Mouse (Mus musculus) forebrain, embryonic 15.5 days (tissue): ENCODE measurements around the gene Dnajb5. TPM values are rescaled to one million over a fixed set of nuclear protein-coding genes. Genes with fewer than 3 reads are reported as not detected.
"Not testable (repeated sequence)": the region's sequence is repeated elsewhere in the genome, so short reads cannot be mapped to it uniquely, and the experiment has no call there.

Experiments used
- ATAC-seq: fragments of 200-750 bp; cut with Nextera tagmentation; replicated peaks from 2 replicates; pipeline ENCODE4 v1.8.0; 2017; ENCODE audit warnings: mild to moderate bottlenecking, moderate TSS enrichment, moderate library complexity
- H3K27ac ChIP-seq: fragments of 300-500 bp; sonication (generic); replicated peaks from 2 replicates; pipeline ENCODE4 v1.5.1; 2015; ENCODE audit warnings: mild to moderate bottlenecking, inconsistent platforms
- H3K27me3 ChIP-seq: fragments of 300-500 bp; sonication (generic); 2 replicates; pipeline ENCODE4 v1.6.1; 2015; ENCODE audit warnings: inconsistent platforms
- H3K36me3 ChIP-seq: fragments of 300-500 bp; sonication (generic); 2 replicates; pipeline ENCODE4 v1.6.1; 2015; ENCODE audit warnings: mild to moderate bottlenecking, inconsistent platforms
- H3K4me1 ChIP-seq: fragments of 300-500 bp; sonication (generic); 2 replicates; pipeline ENCODE4 v1.6.1; 2015; ENCODE audit warnings: inconsistent platforms
- H3K4me2 ChIP-seq: fragments of 300-500 bp; sonication (generic); replicated peaks from 2 replicates; pipeline ENCODE4 v1.6.1; 2015; ENCODE audit warnings: mild to moderate bottlenecking, inconsistent platforms
- H3K4me3 ChIP-seq: fragments of 300-500 bp; sonication (generic); 2 replicates; pipeline ENCODE4 v1.5.1; 2015; ENCODE audit warnings: mild to moderate bottlenecking, inconsistent platforms
- H3K9ac ChIP-seq: fragments of 300-500 bp; sonication (generic); replicated peaks from 2 replicates; pipeline ENCODE4 v1.6.1; 2015; ENCODE audit warnings: mild to moderate bottlenecking, inconsistent platforms
- H3K9me3 ChIP-seq: fragments of 300-500 bp; sonication (generic); 2 replicates; pipeline ENCODE4 v1.6.1; 2016; ENCODE audit warnings: inconsistent platforms
- WGBS: fragments of 180-500 bp; shearing (Covaris S2); methylation state at CpG from one replicate; pipeline ENCODE4 v1.1.7; 2015; ENCODE audit warnings: mixed read lengths; 5-methylcytosine and 5-hydroxymethylcytosine counted together
- polyA plus RNA-seq: library from polyadenylated mRNA; unstranded; fragments of >200 nt; fragmentation: Nextera tagmentation; extraction: Ambion mirVana; gene quantifications from 2 replicates; pipeline ENCODE4 v1.2.1, GENCODE M21; 2015

Gene Dnajb5
- polyA plus RNA-seq, 1 experiment from 2014 or later = 55.1 TPM

- not testable (repeated sequence) for H3K4me3 ChIP-seq, ATAC-seq
Measured at GRCm38 (mm10) chr4:42980467-42980866, 30.9 kb downstream of the Dnajb5 start.

DNA sequence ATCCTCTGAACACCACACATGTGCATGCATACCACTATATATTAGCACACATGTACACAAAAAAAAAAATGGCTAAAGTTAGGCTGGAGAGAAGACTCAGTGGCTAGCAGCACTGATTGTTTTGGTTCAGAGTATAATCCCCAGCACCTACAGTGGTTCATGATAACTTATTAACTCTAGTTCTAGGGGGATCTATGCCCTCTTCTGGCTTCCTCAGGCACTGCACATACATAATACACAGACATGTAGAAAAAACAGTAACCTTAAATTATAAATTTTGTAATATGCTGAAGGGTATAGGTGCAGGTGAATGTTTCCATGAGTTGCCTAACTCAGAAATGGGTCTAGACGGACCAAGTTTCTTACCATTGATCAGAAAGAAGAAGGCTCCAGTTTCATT is 38.7 kb downstream of the Dnajb5 start:
- ATAC-seq = no peak

More at GRCm38 (mm10) chr4:42980467-42980866, 30.9 kb downstream of the Dnajb5 start:
- H3K27ac ChIP-seq, H3K9me3 ChIP-seq, H3K27me3 ChIP-seq, H3K4me2 ChIP-seq, H3K9ac ChIP-seq, H3K4me1 ChIP-seq: not testable (repeated sequence)
- 92% methylated on average over 8 of the region's 8 CpGs for WGBS
- peaks cover 78% of the 10 kb centered on the region for H3K36me3 ChIP-seq

GRCm38 (mm10) chr4:42998022-42998421 is 48.4 kb downstream of the Dnajb5 start:
- no peaks in the 10 kb centered on the region for H3K27me3 ChIP-seq
- H3K4me3 ChIP-seq = peak overlapping the region; percentile 100
- 86% methylated on average over 2 of the region's 2 CpGs for WGBS
- no peak for ATAC-seq
- peaks cover 29% of the 10 kb centered on the region for H3K4me1 ChIP-seq
- H3K36me3 ChIP-seq = peaks cover 31% of the 10 kb centered on the region
- H3K9ac ChIP-seq = peak overlapping the region; percentile 0; the same call in 1 of the 2 replicates
- H3K4me2 ChIP-seq = peak overlapping the region; percentile 83
- H3K27ac ChIP-seq = no peak overlapping the region
- H3K9me3 ChIP-seq = no peaks in the 10 kb centered on the region

More for the DNA sequence above, 38.7 kb downstream of the Dnajb5 start:
- 89% methylated on average over 1 of the region's 1 CpGs for WGBS
- Histone ChIP-seq H3K4me2 (no peak overlapping the region), H3K27ac (no peak overlapping the region), H3K9me3 (no peaks in the 10 kb centered on the region), H3K36me3 (peaks cover 97% of the 10 kb centered on the region), H3K4me3 (no peak overlapping the region), H3K4me1 (no peaks in the 10 kb centered on the region), H3K9ac (no peak overlapping the region), H3K27me3 (no peaks in the 10 kb centered on the region)

DNA sequence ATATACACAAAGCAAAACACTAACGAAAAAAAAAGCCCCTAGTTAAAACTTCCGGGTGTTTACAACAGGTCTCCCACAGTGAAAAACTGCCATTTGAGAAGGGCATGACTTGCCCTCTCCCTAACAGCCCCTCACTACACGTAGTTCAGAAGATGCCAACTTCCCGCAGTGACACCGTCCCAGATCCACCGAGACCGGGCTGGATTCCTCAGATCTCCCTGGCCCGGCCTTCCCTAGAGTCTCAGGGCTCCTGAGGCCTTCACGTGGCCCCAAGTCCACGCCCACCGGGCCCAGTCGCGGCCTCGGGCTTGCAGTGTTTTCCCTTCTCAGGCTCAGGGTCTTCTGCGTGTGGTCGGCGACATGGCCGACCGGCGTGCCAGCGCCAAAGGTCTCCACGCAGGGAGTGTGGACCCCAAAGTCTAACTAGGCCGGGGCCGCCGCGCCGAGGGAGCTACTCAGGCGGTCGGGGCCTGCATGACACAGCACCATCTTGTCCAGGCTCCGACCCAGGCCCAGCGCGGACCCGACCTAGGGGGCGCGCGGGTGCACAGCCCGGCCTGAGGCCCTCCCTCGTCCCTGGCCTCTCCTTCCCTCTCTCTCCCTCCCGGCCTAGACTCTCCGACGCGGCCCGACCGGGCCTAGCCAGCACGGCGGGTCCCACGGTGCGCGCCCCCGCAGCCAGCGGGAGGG is 50.0 kb downstream of the Dnajb5 start:
- no peaks in the 10 kb centered on the region for H3K27me3 ChIP-seq
- H3K4me1 ChIP-seq = peaks cover 29% of the 10 kb centered on the region
- peak overlapping the region; percentile 83 for H3K4me2 ChIP-seq
- under 1% methylated on average over 51 of the region's 51 CpGs for WGBS
- H3K4me3 ChIP-seq = peak overlapping the region; percentile 100
- peak overlapping the region; percentile 99 for H3K27ac ChIP-seq
- peak; percentile 66 for ATAC-seq
- peak overlapping the region; percentile 97 for H3K9ac ChIP-seq
- H3K9me3 ChIP-seq = no peaks in the 10 kb centered on the region
- H3K36me3 ChIP-seq = peaks cover 15% of the 10 kb centered on the region

DNA sequence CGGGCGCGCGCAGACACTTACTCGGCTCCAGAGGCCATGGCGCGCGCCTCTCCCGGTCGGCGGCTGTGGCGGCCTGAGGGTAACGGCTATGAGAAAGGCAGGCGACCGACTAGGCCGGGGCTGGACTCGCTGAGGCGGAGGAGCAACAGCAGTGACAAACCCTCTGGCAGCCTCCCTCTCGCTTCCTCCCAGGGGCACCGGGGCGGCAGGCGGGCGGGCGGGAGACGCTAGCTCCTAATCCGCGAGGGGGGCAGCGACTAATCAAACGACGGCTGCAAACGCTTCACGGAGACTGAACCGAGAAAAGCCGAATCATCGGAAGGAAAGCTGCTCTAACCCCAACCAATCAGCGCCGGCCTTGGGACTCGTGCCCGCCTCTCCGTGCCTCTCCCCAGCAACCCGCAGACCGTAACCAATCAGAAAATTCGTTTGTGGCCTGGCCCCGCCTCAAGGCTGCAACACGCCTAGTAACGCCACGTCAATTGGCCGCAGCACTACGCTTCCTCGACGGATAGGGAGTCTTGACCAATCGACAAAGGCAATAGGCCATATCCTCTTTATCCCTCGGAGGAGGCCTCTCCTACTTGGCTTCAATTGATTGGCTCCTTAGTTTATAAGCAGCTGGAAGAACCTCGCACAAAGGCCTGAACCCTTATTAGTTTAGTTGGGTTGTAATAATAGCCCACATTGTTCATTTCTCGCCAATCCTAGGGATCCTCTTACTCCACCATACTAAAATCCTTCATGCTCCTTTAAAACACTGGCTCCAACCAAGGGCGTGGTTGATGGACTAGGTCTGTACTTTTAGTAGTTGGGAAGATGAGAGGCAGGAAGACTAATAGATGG is 50.8 kb downstream of the Dnajb5 start, which contains the start of gene Vcp:
TSS of gene Vcp (minus strand) at position 367 of the 846 bp plus-strand sequence.
- Histone ChIP-seq H3K9ac (peak within 1 kb of the TSS; percentile 97), H3K4me1 (peaks cover 29% of the 10 kb centered on the region), H3K4me3 (peak within 1 kb of the TSS; percentile 100), H3K4me2 (peak within 1 kb of the TSS; percentile 83), H3K27ac (peak within 1 kb of the TSS; percentile 99)
- not testable (repeated sequence) for H3K9me3 ChIP-seq, H3K27me3 ChIP-seq, H3K36me3 ChIP-seq
- under 1% methylated on average over 51 of the region's 56 CpGs for WGBS
- ATAC-seq = peak; percentile 99

- Histone ChIP-seq H3K9ac (no peak overlapping the region), H3K27ac (peak overlapping the region; percentile 99), H3K4me2 (0 out of 2 replicates have a peak overlapping the region, but pooled peaks have one; percentile 39), H3K9me3 (no peaks in the 10 kb centered on the region), H3K4me3 (no peak overlapping the region), H3K27me3 (no peaks in the 10 kb centered on the region), H3K36me3 (0 out of 2 replicates have a peak, but pooled peaks cover 2% of the 10 kb centered on the region), H3K4me1 (peaks cover 29% of the 10 kb centered on the region)
- whole genome bisulfite sequencing = 85% methylated on average over 2 of the region's 2 CpGs
- no peak for ATAC-seq
Measured at GRCm38 (mm10) chr4:43001272-43001671, 51.7 kb downstream of the Dnajb5 start.

GRCm38 (mm10) chr4:43002756-43003439 is 53.3 kb downstream of the Dnajb5 start:
- ATAC-seq = no peak
- H3K4me2 ChIP-seq = no peak overlapping the region
- H3K27me3 ChIP-seq = no peaks in the 10 kb centered on the region
- no peaks in the 10 kb centered on the region for H3K9me3 ChIP-seq
- no peak overlapping the region for H3K9ac ChIP-seq
- H3K36me3 ChIP-seq = no peaks in the 10 kb centered on the region
- no peak overlapping the region for H3K27ac ChIP-seq
- H3K4me1 ChIP-seq = peaks cover 18% of the 10 kb centered on the region
- WGBS = 76% methylated on average over 12 of the region's 12 CpGs
- H3K4me3 ChIP-seq = no peak overlapping the region

DNA sequence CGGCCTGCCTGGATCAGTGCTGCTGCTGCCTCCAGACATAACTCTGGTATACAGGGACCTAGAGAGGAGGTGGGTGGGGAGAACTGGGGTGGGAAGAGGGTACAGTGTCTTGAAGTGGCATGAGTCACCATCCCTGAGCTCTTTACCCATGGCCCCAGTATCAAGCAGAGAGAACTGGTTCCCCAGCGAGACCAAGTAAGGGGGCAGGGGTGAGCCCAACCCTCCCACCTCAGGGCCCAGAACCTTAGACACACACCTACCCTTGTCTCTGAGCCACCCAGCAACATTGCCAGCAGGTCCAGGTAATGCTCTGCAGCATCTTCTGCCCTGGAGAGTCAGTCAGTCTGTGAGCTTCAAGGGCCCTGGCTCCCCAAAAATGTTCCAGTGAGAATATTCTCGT is 55.3 kb downstream of the Dnajb5 start:
- Histone ChIP-seq H3K9ac (no peak overlapping the region), H3K4me1 (peaks cover 16% of the 10 kb centered on the region), H3K27me3 (no peaks in the 10 kb centered on the region), H3K36me3 (no peaks in the 10 kb centered on the region), H3K9me3 (no peaks in the 10 kb centered on the region), H3K4me2 (no peak overlapping the region), H3K4me3 (no peak overlapping the region), H3K27ac (no peak overlapping the region)
- WGBS = 94% methylated on average over 3 of the region's 3 CpGs
- no peak for ATAC-seq

- no peaks in the 10 kb centered on the region for H3K9me3 ChIP-seq
- ATAC-seq = no peak
- no peaks in the 10 kb centered on the region for H3K36me3 ChIP-seq
- no peak overlapping the region for H3K27ac ChIP-seq
- peaks cover 16% of the 10 kb centered on the region for H3K4me1 ChIP-seq
- WGBS = 54% methylated on average over 2 of the region's 2 CpGs
- no peak overlapping the region for H3K4me2 ChIP-seq
- H3K4me3 ChIP-seq = no peak overlapping the region
- H3K9ac ChIP-seq = no peak overlapping the region
- no peaks in the 10 kb centered on the region for H3K27me3 ChIP-seq
Measured at GRCm38 (mm10) chr4:43005765-43006164, 56.2 kb downstream of the Dnajb5 start.
